Mouse (Mus musculus) hematopoietic stem cell, adult 5-6 weeks (primary cell): ENCODE results near the gene Dlx2. TPM values are rescaled to one million over a fixed set of nuclear protein-coding genes. Genes with fewer than 3 reads are reported as not detected.

ENCODE experiments used
- ATAC-seq, 2 experiments: fragments of 125-278 bp in 1 of 2; replicated peaks in 1 of 2; 2 replicates each; pipeline ENCODE4 v1.8.0; 2016 to 2017; ENCODE audit warnings: inconsistent platforms in 2 of 2, mild to moderate bottlenecking in 2 of 2, moderate number of reproducible peaks in 2 of 2, low read depth in 1 of 2, moderate TSS enrichment in 1 of 2; ENCODE audit not compliant: low FRiP score in 2 of 2, poor library complexity in 2 of 2, severe bottlenecking in 2 of 2, insufficient read depth in 1 of 2, low TSS enrichment in 1 of 2
- total RNA-seq: library from RNA; stranded (forward); fragments of 172-1452, 232-1000 nt; gene quantifications from 2 replicates; pipeline ENCODE4 v1.2.3, GENCODE M21; 2017

Gene Dlx2
- total RNA-seq: 0.25 TPM in 1 of 2 replicates, not detected in the other

- no peak for ATAC-seq
These were observed at the start of gene Dlx2 for GRCm38 (mm10) chr2:71546640-71547071. Gene Dlx2, minus strand, starts transcription at chr2:71546754.

- ATAC-seq: peak; percentile 71 to 80
These were observed 47.9 kb upstream of the Dlx2 start for GRCm38 (mm10) chr2:71594466-71594865.

- ATAC-seq: no peak
These were observed 42.6 kb upstream of the Dlx2 start for GRCm38 (mm10) chr2:71589114-71589513.

- no peak for ATAC-seq
These were observed 34.9 kb upstream of the Dlx2 start for GRCm38 (mm10) chr2:71581488-71581887.

- ATAC-seq: peak; percentile 80 to 85
These were observed 34.3 kb upstream of the Dlx2 start for GRCm38 (mm10) chr2:71580632-71581466.

GRCm38 (mm10) chr2:71577059-71577458 lies 30.5 kb upstream of the Dlx2 start:
- no peak for ATAC-seq

GRCm38 (mm10) chr2:71573736-71574135 lies 27.2 kb upstream of the Dlx2 start:
- ATAC-seq: no peak

- ATAC-seq: no peak
These were observed 19.9 kb upstream of the Dlx2 start for GRCm38 (mm10) chr2:71566466-71566865.

GRCm38 (mm10) chr2:71556071-71556470 lies 9.5 kb upstream of the Dlx2 start:
- ATAC-seq: 0 out of 4 replicates have a peak, but pooled peaks of 1 of the 2 experiments have one; percentile 7

GRCm38 (mm10) chr2:71551704-71552103 lies 5.2 kb upstream of the Dlx2 start:
- ATAC-seq: peak; percentile 19 to 35; a peak in 2 of 4 replicates

GRCm38 (mm10) chr2:71550330-71550729 lies 3.8 kb upstream of the Dlx2 start:
- no peak for ATAC-seq

GRCm38 (mm10) chr2:71547829-71548228 lies 1.3 kb upstream of the Dlx2 start:
- ATAC-seq: peak; percentile 34 to 57; a peak in 1 of 4 replicates

GRCm38 (mm10) chr2:71545882-71546639 lies 493 bp downstream of the Dlx2 start:
- ATAC-seq: no peak

- 0 out of 4 replicates have a peak, but pooled peaks of 1 of the 2 experiments have one; percentile 14 for ATAC-seq
These were observed 1.1 kb downstream of the Dlx2 start for GRCm38 (mm10) chr2:71545401-71545881.

GRCm38 (mm10) chr2:71544391-71545285 lies 1.9 kb downstream of the Dlx2 start:
- ATAC-seq: no peak

- ATAC-seq: no peak
These were observed 2.6 kb downstream of the Dlx2 start for GRCm38 (mm10) chr2:71543948-71544347.

GRCm38 (mm10) chr2:71543531-71543930 lies 3.0 kb downstream of the Dlx2 start:
- no peak for ATAC-seq
